Mouse (Mus musculus) spleen, embryonic (tissue): Measurements from ENCODE around the gene Zfp553.

ENCODE experiments used
- CTCF ChIA-PET: fragments of 350-600 bp; sonication (Branson Sonifier 250); formaldehyde crosslinking; loops from one replicate; lab custom pipeline; 2022; lab: Charles Lee

The Zfp553 gene

GRCm38 (mm10) chr7:127263526-127263925 is 30.7 kb downstream of the Zfp553 start:
- CTCF ChIA-PET = interaction anchor here (0.6 kb wide), 1 partner anchor 966 kb away, joined by 4 read pairs; no protein-coding TSS in a partner anchor

- CTCF ChIA-PET = interaction anchor here (0.6 kb wide), 2 partner anchors 12 to 26 kb away, joined by 3 to 7 read pairs; no protein-coding TSS in a partner anchor
Measured at GRCm38 (mm10) chr7:127270256-127270655, 37.4 kb downstream of the Zfp553 start.

GRCm38 (mm10) chr7:127270666-127271065 is 37.8 kb downstream of the Zfp553 start:
- CTCF ChIA-PET = interaction anchor here (0.6 kb wide), 2 partner anchors 12 to 26 kb away, joined by 3 to 7 read pairs; no protein-coding TSS in a partner anchor

- CTCF ChIA-PET = interaction anchor here (0.6 kb wide), 1 partner anchor 12 kb away, joined by 3 read pairs; no protein-coding TSS in a partner anchor
Measured at GRCm38 (mm10) chr7:127271093-127271492, 38.2 kb downstream of the Zfp553 start.

- CTCF ChIA-PET = no interaction called here
Measured at GRCm38 (mm10) chr7:127272566-127272965, 39.7 kb downstream of the Zfp553 start.

GRCm38 (mm10) chr7:127273118-127273923 is 40.5 kb downstream of the Zfp553 start:
- CTCF ChIA-PET = interaction anchor here (0.8 kb wide), 1 partner anchor 23 kb away, joined by 3 read pairs; the partner anchor contains the start of gene Itgal

- CTCF ChIA-PET = interaction anchor here (0.7 to 0.8 kb wide), 2 partner anchors 17 to 22 kb away, joined by 3 to 5 read pairs; partner anchors contain the start of gene Itgal
Measured at GRCm38 (mm10) chr7:127273925-127274789, 41.3 kb downstream of the Zfp553 start, which contains the start of gene Sephs2. Sephs2 (minus strand) TSS chr7:127274055.

GRCm38 (mm10) chr7:127276519-127276961 is 43.7 kb downstream of the Zfp553 start:
- CTCF ChIA-PET = no interaction called here

GRCm38 (mm10) chr7:127278311-127278710 is 45.5 kb downstream of the Zfp553 start:
- CTCF ChIA-PET = interaction anchor here (0.8 kb wide), 1 partner anchor 23 kb away, joined by 4 read pairs; no protein-coding TSS in a partner anchor

- CTCF ChIA-PET = no interaction called here
Measured at GRCm38 (mm10) chr7:127280092-127280491, 47.2 kb downstream of the Zfp553 start.

- CTCF ChIA-PET = no interaction called here
Measured at GRCm38 (mm10) chr7:127281114-127281513, 48.3 kb downstream of the Zfp553 start.

GRCm38 (mm10) chr7:127282190-127282589 is 49.3 kb downstream of the Zfp553 start:
- CTCF ChIA-PET = no interaction called here

GRCm38 (mm10) chr7:127285154-127285553 is 52.3 kb downstream of the Zfp553 start:
- CTCF ChIA-PET = no interaction called here
